Mouse (Mus musculus) heart, adult 2 months (tissue): Measurements from ENCODE around the gene Usf1.

ENCODE experiments used
- CTCF ChIP-seq: fragments of 200-600 bp; IDR thresholded peaks from 2 replicates; pipeline ENCODE4 v1.8.1; 2022; ENCODE audit warnings: antibody characterized with exemption, mild to moderate bottlenecking, moderate library complexity
- POLR2A ChIP-seq: fragments of 200-500 bp; IDR thresholded peaks from 2 replicates; pipeline ENCODE4 v1.6.1; 2011; ENCODE audit warnings: mild to moderate bottlenecking, low read depth, low read length, control low read depth; ENCODE audit not compliant: insufficient read depth

DNA sequence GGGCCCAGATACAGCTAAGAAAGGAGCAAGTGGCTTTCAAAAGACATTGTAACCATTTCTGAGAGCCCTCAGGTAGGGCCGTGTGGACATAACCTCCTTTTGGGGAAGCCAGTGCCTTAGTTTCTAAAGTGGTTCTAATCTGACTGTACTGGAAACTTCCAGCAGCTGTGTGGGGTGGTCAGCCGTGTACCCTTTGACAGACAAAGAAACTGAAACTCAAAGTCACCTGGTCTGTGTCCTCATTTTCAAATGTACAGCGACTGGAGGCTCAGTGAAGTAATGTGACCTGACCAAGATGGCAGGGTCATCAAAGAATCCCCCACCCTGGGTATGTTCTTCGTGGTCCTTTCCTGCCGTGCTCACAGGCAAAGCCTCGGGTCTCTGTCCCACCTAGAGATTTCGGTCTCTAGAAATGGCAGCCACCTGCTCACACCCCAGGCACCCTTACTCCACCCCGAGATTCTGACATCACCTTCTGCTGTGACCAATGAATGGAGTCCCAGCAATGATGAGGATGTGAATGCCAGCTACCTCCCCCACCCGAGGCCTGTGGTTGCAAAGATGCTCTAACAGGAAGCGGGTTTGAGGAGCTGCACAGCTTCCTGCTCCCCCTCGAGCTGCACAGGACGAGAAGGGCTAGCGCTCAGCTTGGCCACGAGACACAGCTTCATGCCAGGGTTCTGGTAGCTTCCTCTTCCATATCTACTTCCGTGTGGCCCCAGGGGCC, 22.6 kb upstream of the Usf1 start, which contains the start of gene Arhgap30:
- TF ChIP-seq CTCF (no peak), POLR2A (0 out of 2 replicates have a peak, but pooled peaks have one; percentile 30)
